Mouse (Mus musculus) embryo, embryonic 9.5 days (tissue): ENCODE measurements around the gene Muc5ac.

Experiments
- DNase-seq: peaks from one replicate; pipeline ENCODE4 v3.0.0-alpha.2; 2017; ENCODE audit errors: extremely low spot score

The Muc5ac gene

GRCm38 (mm10) chr7:141835941-141836340 is 47.2 kb downstream of the Muc5ac start:
- DNase-seq: no peak

GRCm38 (mm10) chr7:141836423-141836822 is 47.7 kb downstream of the Muc5ac start:
- DNase-seq: no peak

- DNase-seq: no peak
Observed at GRCm38 (mm10) chr7:141838779-141839178, 50.0 kb downstream of the Muc5ac start, which contains the start of gene Muc5b. TSS of gene Muc5b (plus strand) at chr7:141839070.

- DNase-seq: no peak
Observed at GRCm38 (mm10) chr7:141840354-141840753, 51.6 kb downstream of the Muc5ac start.

- DNase-seq: no peak
Observed at GRCm38 (mm10) chr7:141861046-141861445, 72.3 kb downstream of the Muc5ac start.
